Mouse (Mus musculus) heart, postnatal 0 days (tissue): ENCODE data around the gene Timm23. TPM values are rescaled to one million over a fixed set of nuclear protein-coding genes. Genes with fewer than 3 reads are reported as not detected.
"Not testable (repeated sequence)": the region's sequence is repeated elsewhere in the genome, so short reads cannot be mapped to it uniquely, and the experiment has no call there.

Source experiments
- ATAC-seq: fragments of 200-750 bp; cut with Nextera tagmentation; 2 replicates; pipeline ENCODE4 v1.8.0; 2017; ENCODE audit warnings: low read depth, moderate number of reproducible peaks, moderate library complexity; ENCODE audit not compliant: insufficient read depth
- DNase-seq: peaks from one replicate; pipeline ENCODE4 v3.0.0-alpha.2; 2016; ENCODE audit warnings: low spot score
- H3K27ac ChIP-seq: fragments of 300-500 bp; sonication (generic); 2 replicates; pipeline ENCODE4 v1.5.1; 2014; ENCODE audit warnings: low read depth, mild to moderate bottlenecking
- H3K27me3 ChIP-seq: fragments of 300-500 bp; sonication (generic); 2 replicates; pipeline ENCODE4 v1.6.1; 2014; ENCODE audit warnings: low read length, mixed read lengths; ENCODE audit not compliant: control insufficient read depth, insufficient read depth
- H3K36me3 ChIP-seq: fragments of 300-500 bp; sonication (generic); replicated peaks from 2 replicates; pipeline ENCODE4 v1.6.1; 2014; ENCODE audit warnings: low read length, mixed read lengths; ENCODE audit not compliant: control insufficient read depth, insufficient read depth
- H3K4me1 ChIP-seq: fragments of 300-500 bp; sonication (generic); 2 replicates; pipeline ENCODE4 v1.6.1; 2014; ENCODE audit warnings: antibody characterized with exemption; ENCODE audit not compliant: control insufficient read depth, insufficient read depth
- H3K4me2 ChIP-seq: fragments of 300-500 bp; sonication (generic); 2 replicates; pipeline ENCODE4 v1.6.1; 2014; ENCODE audit warnings: low read depth, mild to moderate bottlenecking, low read length, moderate library complexity
- H3K4me3 ChIP-seq: fragments of 300-500 bp; sonication (generic); 2 replicates; pipeline ENCODE4 v1.5.1; 2014; ENCODE audit warnings: low read depth, low read length
- H3K9ac ChIP-seq: fragments of 300-500 bp; sonication (generic); replicated peaks from 2 replicates; pipeline ENCODE4 v1.6.1; 2014; ENCODE audit warnings: low read depth, low read length, mixed read lengths
- H3K9me3 ChIP-seq: fragments of 300-500 bp; sonication (generic); replicated peaks from 2 replicates; pipeline ENCODE4 v1.6.1; 2016; ENCODE audit warnings: low read length; ENCODE audit not compliant: control insufficient read depth
- CTCF ChIP-seq: IDR thresholded peaks from 2 replicates; pipeline ENCODE4 v1.5.1; 2016; ENCODE audit warnings: antibody characterized with exemption, control low read depth, low read depth
- EP300 ChIP-seq: IDR thresholded peaks from 2 replicates; pipeline ENCODE4 v1.6.1; 2016; ENCODE audit warnings: antibody characterized with exemption, low read depth
- WGBS: fragments of 180-500 bp; shearing (Covaris S2); extraction: QIAGEN DNeasy Blood & Tissue Kit; methylation state at CpG from one replicate; pipeline ENCODE4 v1.1.7; 2014; 5-methylcytosine and 5-hydroxymethylcytosine counted together
- polyA plus RNA-seq: library from polyadenylated mRNA; unstranded; fragments of >200 nt; fragmentation: Nextera tagmentation; extraction: Ambion mirVana; gene quantifications from 2 replicates; pipeline ENCODE4 v1.2.1, GENCODE M21; 2015
- total RNA-seq: library from RNA; depleted of rRNA; stranded (reverse); fragments of >200 nt; gene quantifications from 2 replicates; pipeline ENCODE4 v1.2.3, GENCODE M21; 2014; ENCODE audit warnings: low replicate concordance; rRNA removed

Gene Timm23
- total and polyA plus RNA-seq, 2 experiments from 2014 or later, result 367 to 486 TPM

DNA sequence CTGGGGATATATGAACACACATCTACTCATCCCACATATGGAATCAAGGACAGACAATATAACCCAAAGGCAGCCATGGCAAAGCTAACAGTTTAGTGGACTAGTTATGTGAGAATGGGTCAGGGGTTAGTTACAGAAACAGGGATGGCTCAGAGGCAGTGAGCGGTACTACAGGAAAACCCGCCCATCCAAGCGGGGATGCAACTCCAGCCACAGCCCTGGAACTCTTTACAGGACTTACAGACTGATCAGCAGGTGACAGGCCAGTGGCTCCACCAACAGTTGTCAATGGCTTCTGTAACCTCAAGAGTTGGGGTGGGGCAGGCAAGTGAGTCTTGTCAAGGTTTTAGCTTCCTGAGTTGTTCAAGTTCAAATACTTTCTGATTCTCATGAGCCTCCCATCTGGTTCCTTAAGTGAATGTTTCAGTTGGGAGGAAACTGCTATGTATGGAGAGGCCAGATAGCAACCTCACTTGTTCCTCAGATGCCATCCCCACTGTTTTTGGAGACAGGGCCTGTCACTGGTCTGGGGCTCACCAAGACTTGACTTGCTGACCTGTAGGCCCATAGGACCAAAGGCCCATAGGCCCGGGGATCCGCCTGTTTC, 61.2 kb downstream of the Timm23 start:
- no peak overlapping the region for H3K9ac ChIP-seq
- no peak overlapping the region for H3K27ac ChIP-seq
- H3K36me3 ChIP-seq, result no peaks in the 10 kb centered on the region
- H3K4me3 ChIP-seq, result no peak overlapping the region
- no peak for TF ChIP-seq CTCF
- TF ChIP-seq EP300, result no peak
- H3K9me3 ChIP-seq, result no peaks in the 10 kb centered on the region
- ATAC-seq (no peak), DNase-seq (no peak)
- no peaks in the 10 kb centered on the region for H3K4me1 ChIP-seq
- H3K4me2 ChIP-seq, result no peak overlapping the region
- H3K27me3 ChIP-seq, result no peaks in the 10 kb centered on the region
- WGBS, result 72% methylated on average over 5 of the region's 5 CpGs

DNA sequence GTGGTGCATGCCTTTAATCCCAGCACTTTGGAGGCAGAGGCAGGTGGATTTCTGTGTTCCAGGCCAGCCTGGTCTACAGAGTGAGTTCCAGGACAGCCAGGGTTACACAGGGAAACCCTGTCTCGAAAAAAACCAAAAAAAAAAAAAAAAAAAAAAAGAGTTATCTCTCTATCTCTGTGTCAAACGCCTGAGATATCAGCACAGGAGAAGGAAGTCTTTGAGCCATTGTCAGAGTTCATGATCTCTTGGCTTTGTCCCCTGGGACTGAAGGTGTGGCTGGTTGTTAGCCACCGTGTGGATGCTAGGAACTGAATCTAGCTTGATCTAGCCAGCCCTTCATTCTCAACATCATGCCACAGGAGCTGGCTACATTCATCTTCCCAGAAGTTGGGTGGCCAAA, 65.2 kb downstream of the Timm23 start:
- not testable (repeated sequence) for H3K27ac ChIP-seq, H3K4me1 ChIP-seq, H3K4me2 ChIP-seq, ATAC-seq, H3K27me3 ChIP-seq, DNase-seq, H3K4me3 ChIP-seq, H3K9me3 ChIP-seq, H3K9ac ChIP-seq, H3K36me3 ChIP-seq
- 31% methylated on average over 3 of the region's 3 CpGs for WGBS

DNA sequence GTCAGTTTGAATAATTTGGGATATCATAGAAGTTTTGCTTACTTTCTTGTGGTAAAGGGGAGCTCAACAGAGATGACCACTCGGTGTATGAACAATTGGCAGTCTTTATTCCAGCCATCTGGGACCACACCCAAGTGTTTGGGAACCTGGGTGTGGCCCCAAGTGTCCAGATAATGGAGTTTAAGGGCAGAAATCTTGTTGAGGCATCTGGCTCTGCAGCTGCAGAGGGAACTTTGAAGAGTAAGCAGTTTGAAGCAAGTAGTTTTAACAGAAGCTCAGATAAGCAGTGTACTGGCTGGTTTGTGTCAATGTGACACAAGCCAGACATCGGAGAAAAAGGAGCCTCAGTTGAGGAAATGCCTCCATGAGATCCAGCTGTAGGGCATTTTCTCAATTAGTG, 67.4 kb downstream of the Timm23 start:
- no peaks in the 10 kb centered on the region for H3K9me3 ChIP-seq
- ATAC-seq (no peak), DNase-seq (no peak)
- H3K27me3 ChIP-seq, result no peaks in the 10 kb centered on the region
- H3K4me1 ChIP-seq, result no peaks in the 10 kb centered on the region
- H3K9ac ChIP-seq, result no peak overlapping the region
- no peak overlapping the region for H3K27ac ChIP-seq
- H3K4me2 ChIP-seq, result no peak overlapping the region
- H3K36me3 ChIP-seq, result no peaks in the 10 kb centered on the region
- TF ChIP-seq CTCF, result no peak
- no peak for TF ChIP-seq EP300
- H3K4me3 ChIP-seq, result no peak overlapping the region
- WGBS, result 3% methylated on average over 2 of the region's 2 CpGs

DNA sequence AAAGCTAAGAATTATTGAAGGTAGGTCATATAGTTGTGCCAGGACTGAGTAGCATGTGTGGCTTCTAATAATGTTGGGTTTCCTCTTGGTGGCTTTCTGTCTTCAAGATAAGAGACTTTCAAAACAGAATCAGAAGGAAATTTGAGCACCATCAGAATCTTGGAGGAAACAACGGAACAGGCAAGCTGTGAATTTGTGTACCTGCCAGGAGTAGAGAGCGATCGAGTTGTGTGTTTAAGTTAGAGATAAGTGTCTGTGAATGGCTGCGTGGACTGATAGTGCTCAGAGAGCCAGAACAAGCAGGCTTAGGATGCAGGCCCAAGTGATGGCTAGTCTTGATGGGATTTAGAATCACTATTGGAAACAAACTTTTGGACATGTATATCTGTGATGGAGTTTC, 69.9 kb downstream of the Timm23 start:
- H3K4me1 ChIP-seq, result no peaks in the 10 kb centered on the region
- 23% methylated on average over 4 of the region's 4 CpGs for WGBS
- DNase-seq, result no peak
- H3K36me3 ChIP-seq, result no peaks in the 10 kb centered on the region
- no peak for ATAC-seq
- H3K9me3 ChIP-seq, result no peaks in the 10 kb centered on the region
- H3K9ac ChIP-seq, result no peak overlapping the region
- H3K4me2 ChIP-seq, result no peak overlapping the region
- H3K27me3 ChIP-seq, result no peaks in the 10 kb centered on the region
- H3K4me3 ChIP-seq, result no peak overlapping the region
- no peak for TF ChIP-seq EP300
- TF ChIP-seq CTCF, result no peak
- H3K27ac ChIP-seq, result no peak overlapping the region

Other genes starting within 250 kb of the Timm23 start
- 2.7 and 3.3 TPM in 2 replicates for gene Galnt15, start 172.9 kb downstream of the Timm23 start, total RNA-seq
- gene Galnt15, start 172.9 kb downstream of the Timm23 start, polyA plus RNA-seq, result 0.88 and 0.94 TPM in 2 replicates
- gene Oxnad1, start 116.5 kb downstream of the Timm23 start, total RNA-seq, result 68.6 and 85.5 TPM in 2 replicates
- 48.4 and 48.7 TPM in 2 replicates for gene Oxnad1, start 116.5 kb downstream of the Timm23 start, polyA plus RNA-seq
- gene Dph3, start 116.2 kb downstream of the Timm23 start, total RNA-seq, result 35.0 and 54.1 TPM in 2 replicates
- gene Dph3, start 116.2 kb downstream of the Timm23 start, polyA plus RNA-seq, result 102 and 103 TPM in 2 replicates
- gene Msmb, start 59.9 kb downstream of the Timm23 start, total RNA-seq, result not detected in 2 replicates
- not detected in 2 replicates for gene Msmb, start 59.9 kb downstream of the Timm23 start, polyA plus RNA-seq
- 137 and 180 TPM in 2 replicates for gene Ncoa4, start 42.0 kb downstream of the Timm23 start, total RNA-seq
- gene Ncoa4, start 42.0 kb downstream of the Timm23 start, polyA plus RNA-seq, result 60.8 and 62.1 TPM in 2 replicates
- 21.0 and 21.4 TPM in 2 replicates for gene Parg, start 51 bp upstream of the Timm23 start, total RNA-seq
- gene Parg, start 51 bp upstream of the Timm23 start, polyA plus RNA-seq, result 15.9 and 16.5 TPM in 2 replicates
- 7.7 and 13.1 TPM in 2 replicates for gene Ogdhl, start 120.1 kb upstream of the Timm23 start, total RNA-seq
- 6.3 and 6.5 TPM in 2 replicates for gene Ogdhl, start 120.1 kb upstream of the Timm23 start, polyA plus RNA-seq
- not detected in 2 replicates for gene 1700024G13Rik, start 186.5 kb upstream of the Timm23 start, total RNA-seq
- 0.27 TPM in 1 of 2 replicates, not detected in the other for gene 1700024G13Rik, start 186.5 kb upstream of the Timm23 start, polyA plus RNA-seq